Comparison of ENCODE assay signal across 15 mouse cellular contexts in the genomic region with DNA sequence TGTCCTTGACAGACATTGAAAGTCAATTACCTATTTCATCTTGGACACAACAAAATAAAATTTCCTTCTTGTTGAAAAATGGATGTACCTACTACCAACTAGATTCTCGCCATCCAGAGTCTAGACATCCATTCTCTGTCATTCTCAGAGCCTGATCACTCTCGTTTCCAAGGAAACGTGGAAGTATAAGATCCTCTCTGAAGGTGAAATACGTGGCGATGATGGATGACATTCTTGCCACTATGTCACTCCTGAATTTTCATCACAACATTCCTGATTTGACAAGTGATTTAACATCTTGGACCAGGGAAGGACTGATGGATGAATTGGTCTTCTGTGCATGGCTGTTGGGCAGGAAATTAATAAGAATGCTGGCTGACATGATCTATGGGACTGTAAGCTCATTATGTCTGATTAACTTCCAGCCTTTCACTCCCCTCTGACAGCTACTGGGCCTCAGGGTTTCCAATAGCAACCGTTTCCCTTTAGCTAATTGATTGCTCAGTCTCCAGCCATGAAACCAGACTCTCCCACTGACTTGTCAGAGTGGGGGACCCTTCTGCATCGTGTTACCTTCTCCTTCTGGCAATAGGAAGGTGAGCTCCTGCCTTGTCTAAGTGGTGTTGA.
A peak's percentile ranks its signal among the peaks of the same experiment; 100 is the strongest.
DNase-seq lines count a peak whose midpoint lies in the region; ATAC-seq and TF ChIP-seq lines count a peak whose summit lies in the region.
"Had no signal": no experiment of that assay in that cellular context is flagged by ENCODE, and none has a peak within 500 bp of the region (broad histone marks: within the 10 kb centered on the region; RNA-seq: fewer than 3 reads in every experiment).

No protein-coding gene starts in this region.

- H3K4me1 ChIP-seq in hindbrain, embryonic 14.5 days (replicated peaks; ENCODE audit: control insufficient read depth, insufficient read depth, low read length) = no peaks in the 10 kb centered on the region; the same call in 1 of the 2 replicates
- no peaks in the 10 kb centered on the region for H3K4me1 ChIP-seq in midbrain, postnatal 0 days (ENCODE audit: insufficient read depth, low read length)
- H3K4me1 ChIP-seq: intestine, embryonic 15.5 days had no signal

- peak; percentile 21 to 30 for DNase-seq in cerebellum, postnatal 10 days
- peak; percentile 43 for DNase-seq in embryo, embryonic 11.5 days (ENCODE audit: low read depth, low spot score)
- DNase-seq in hindbrain, embryonic 14.5 days (ENCODE audit: low spot score) = peak; percentile 61
- DNase-seq in midbrain, postnatal 0 days (ENCODE audit: low spot score) = peak; percentile 70
- DNase-seq in gastrocnemius, postnatal 14 days = no peak
- no peak for DNase-seq in urinary bladder, postnatal 14 days (ENCODE audit: low spot score)
- DNase-seq: layer of hippocampus, adult 9-11 months; lung, embryonic 14.5 days; right cerebral cortex, postnatal 4 days had no signal

- TF ChIP-seq CTCF in midbrain, postnatal 0 days (IDR thresholded peaks at IDR 0.05) = no peak

- H3K4me3 ChIP-seq in hindbrain, embryonic 14.5 days (replicated peaks; ENCODE audit: low read length) = no peak overlapping the region
- H3K4me3 ChIP-seq in midbrain, postnatal 0 days (ENCODE audit: low read depth, low read length) = no peak overlapping the region
- H3K4me3 ChIP-seq: intestine, embryonic 15.5 days; limb, embryonic 13.5 days had no signal

- no peaks in the 10 kb centered on the region for H3K36me3 ChIP-seq in hindbrain, embryonic 14.5 days (replicated peaks; ENCODE audit: control insufficient read depth, insufficient read depth)
- no peaks in the 10 kb centered on the region for H3K36me3 ChIP-seq in midbrain, postnatal 0 days (ENCODE audit: insufficient read depth, low read length)
- H3K36me3 ChIP-seq: intestine, embryonic 15.5 days; limb, embryonic 13.5 days had no signal

- no peak overlapping the region for H3K9ac ChIP-seq in hindbrain, embryonic 14.5 days
- H3K9ac ChIP-seq in midbrain, postnatal 0 days (replicated peaks; ENCODE audit: low read length, poor library complexity, severe bottlenecking) = no peak overlapping the region
- H3K9ac ChIP-seq: intestine, embryonic 15.5 days; limb, embryonic 13.5 days; lung, embryonic 14.5 days had no signal

- no peak overlapping the region for H3K4me2 ChIP-seq in hindbrain, embryonic 14.5 days (replicated peaks)
- no peak overlapping the region for H3K4me2 ChIP-seq in midbrain, postnatal 0 days (ENCODE audit: low read depth, low read length, poor library complexity, severe bottlenecking)
- H3K4me2 ChIP-seq: heart, embryonic 11.5 days; intestine, embryonic 15.5 days; limb, embryonic 13.5 days; lung, embryonic 14.5 days had no signal

- intact Hi-C loops in gastrocnemius, postnatal 14 days (cut with DNase I; ENCODE audit: low total_unique reads) = no loop called here

- WGBS in hindbrain, embryonic 14.5 days = 34% methylated on average over 7 of the region's 7 CpGs
- WGBS in midbrain, postnatal 0 days = 37% methylated on average over 7 of the region's 7 CpGs

- peak overlapping the region; percentile 41 for H3K27ac ChIP-seq in hindbrain, embryonic 14.5 days
- no peak overlapping the region for H3K27ac ChIP-seq in midbrain, postnatal 0 days (ENCODE audit: low read depth, low read length)
- H3K27ac ChIP-seq: intestine, embryonic 15.5 days; limb, embryonic 13.5 days had no signal

- H3K27me3 ChIP-seq in hindbrain, embryonic 14.5 days (ENCODE audit: control insufficient read depth, insufficient read depth, low read length) = no peaks in the 10 kb centered on the region
- no peaks in the 10 kb centered on the region for H3K27me3 ChIP-seq in midbrain, postnatal 0 days (ENCODE audit: insufficient read depth, low read length)
- H3K27me3 ChIP-seq: intestine, embryonic 15.5 days; limb, embryonic 13.5 days had no signal

- no peak for ATAC-seq in cerebellum, adult (ENCODE audit: insufficient number of reproducible peaks, low FRiP score, low TSS enrichment)
- peak; percentile 76 for ATAC-seq in hindbrain, embryonic 14.5 days (ENCODE audit: low FRiP score)
- ATAC-seq in midbrain, postnatal 0 days (ENCODE audit: low FRiP score) = no peak
- no peak for ATAC-seq in inflammation-experienced regulatory T-cells, adult 6 months
- ATAC-seq: activated CD4-positive, CD25-positive, alpha-beta regulatory T cell, adult 4 months; intestine, embryonic 15.5 days had no signal

- H3K9me3 ChIP-seq in hindbrain, embryonic 14.5 days (ENCODE audit: control insufficient read depth, low read length) = no peaks in the 10 kb centered on the region
- H3K9me3 ChIP-seq in midbrain, postnatal 0 days (ENCODE audit: low read length) = no peaks in the 10 kb centered on the region
- H3K9me3 ChIP-seq: intestine, embryonic 15.5 days; limb, embryonic 13.5 days had no signal

Comparison
In these comparisons a context has a peak if more than half of its experiments do, and no peak if none do; other contexts are left out.
1. DNase-seq: peak in cerebellum, postnatal 10 days (2 of 2), embryo, embryonic 11.5 days (single experiment), hindbrain, embryonic 14.5 days (single experiment) and midbrain, postnatal 0 days (single experiment); none in gastrocnemius, postnatal 14 days (single experiment) and urinary bladder, postnatal 14 days (single experiment).